Mouse (Mus musculus) large intestine, adult 2 months (tissue): ENCODE measurements around the gene Pkd1l2. TPM values are rescaled to one million over a fixed set of nuclear protein-coding genes. Genes with fewer than 3 reads are reported as not detected.

ENCODE experiments used
- DNase-seq: peaks from one replicate; pipeline ENCODE4 v3.0.0-alpha.2; 2012; ENCODE audit warnings: low read depth, low spot score
- WGBS: fragments of 180-500 bp; shearing (Covaris S2); methylation state at CpG from one replicate; pipeline ENCODE4 v1.1.7; 2018; 5-methylcytosine and 5-hydroxymethylcytosine counted together
- polyA plus RNA-seq: library from polyadenylated mRNA; depleted of rRNA; stranded (reverse); fragments of >200 nt; gene quantifications from 2 replicates; pipeline ENCODE4 v1.2.3, GENCODE M21; 2012; rRNA removed

The Pkd1l2 gene
- polyA plus RNA-seq, 1 experiment, result 0.01 TPM

- no peak for DNase-seq
- 87% methylated on average over 8 of the region's 8 CpGs for WGBS
These were observed 91.0 kb downstream of the Pkd1l2 start for GRCm38 (mm10) chr8:116991241-116991640.

- DNase-seq, result no peak
- WGBS, result 93% methylated on average over 3 of the region's 3 CpGs
These were observed 92.4 kb downstream of the Pkd1l2 start for GRCm38 (mm10) chr8:116989842-116990241.

- DNase-seq, result no peak
- 17% methylated on average over 4 of the region's 4 CpGs for WGBS
These were observed 102.1 kb downstream of the Pkd1l2 start for GRCm38 (mm10) chr8:116980117-116980516.

GRCm38 (mm10) chr8:116978631-116979256 is 103.5 kb downstream of the Pkd1l2 start, which contains the start of gene 1700030J22Rik:
Gene 1700030J22Rik, minus strand, starts transcription at chr8:116978959.
- WGBS, result under 1% methylated on average over 46 of the region's 46 CpGs
- DNase-seq, result peak; percentile 96

- WGBS, result 23% methylated on average over 8 of the region's 8 CpGs
- no peak for DNase-seq
These were observed 104.2 kb downstream of the Pkd1l2 start for GRCm38 (mm10) chr8:116978052-116978451.

- no peak for DNase-seq
- WGBS, result 57% methylated on average over 5 of the region's 5 CpGs
These were observed 106.6 kb downstream of the Pkd1l2 start for GRCm38 (mm10) chr8:116975606-116976005.

GRCm38 (mm10) chr8:116975066-116975465 is 107.2 kb downstream of the Pkd1l2 start:
- DNase-seq, result no peak
- 57% methylated on average over 5 of the region's 5 CpGs for WGBS

GRCm38 (mm10) chr8:116969531-116969930 is 112.7 kb downstream of the Pkd1l2 start:
- DNase-seq, result no peak
- 78% methylated on average over 6 of the region's 6 CpGs for WGBS

GRCm38 (mm10) chr8:116954415-116954814 is 127.8 kb downstream of the Pkd1l2 start:
- no peak for DNase-seq
- WGBS, result 90% methylated on average over 9 of the region's 9 CpGs

- WGBS, result 51% methylated on average over 8 of the region's 8 CpGs
- DNase-seq, result no peak
These were observed 129.8 kb downstream of the Pkd1l2 start for GRCm38 (mm10) chr8:116952428-116952827.

GRCm38 (mm10) chr8:116951778-116952177 is 130.5 kb downstream of the Pkd1l2 start:
- DNase-seq, result peak; percentile 69
- WGBS, result 18% methylated on average over 2 of the region's 2 CpGs

GRCm38 (mm10) chr8:116951369-116951768 is 130.9 kb downstream of the Pkd1l2 start:
- no peak for DNase-seq
- 32% methylated on average over 5 of the region's 5 CpGs for WGBS

GRCm38 (mm10) chr8:116947589-116947988 is 134.7 kb downstream of the Pkd1l2 start:
- no peak for DNase-seq
- WGBS, result 67% methylated on average over 7 of the region's 7 CpGs

GRCm38 (mm10) chr8:116946851-116947250 is 135.4 kb downstream of the Pkd1l2 start:
- no peak for DNase-seq
- WGBS, result 90% methylated on average over 6 of the region's 6 CpGs

GRCm38 (mm10) chr8:116946268-116946838 is 135.9 kb downstream of the Pkd1l2 start:
- DNase-seq, result no peak
- WGBS, result 80% methylated on average over 21 of the region's 21 CpGs

Other genes starting within 250 kb of the Pkd1l2 start
- gene Cmc2, start 161.0 kb downstream of the Pkd1l2 start, polyA plus RNA-seq, result 9.7 and 10.3 TPM in 2 replicates
- 5.6 TPM in 2 replicates for gene Cenpn, start 160.7 kb downstream of the Pkd1l2 start, polyA plus RNA-seq
- gene Atmin, start 139.1 kb downstream of the Pkd1l2 start, polyA plus RNA-seq, result 10.9 and 13.1 TPM in 2 replicates
- 0.32 and 0.38 TPM in 2 replicates for gene 1700030J22Rik, start 103.5 kb downstream of the Pkd1l2 start, polyA plus RNA-seq
- 25.1 and 25.9 TPM in 2 replicates for gene Gcsh, start 88.9 kb downstream of the Pkd1l2 start, polyA plus RNA-seq
- 1.4 and 2.0 TPM in 2 replicates for gene Bco1, start 13.4 kb upstream of the Pkd1l2 start, polyA plus RNA-seq
- 4.1 and 6.9 TPM in 2 replicates for gene Gan, start 75.7 kb upstream of the Pkd1l2 start, polyA plus RNA-seq
- gene Cmip, start 174.6 kb upstream of the Pkd1l2 start, polyA plus RNA-seq, result 54.0 and 82.1 TPM in 2 replicates